Mouse (Mus musculus): ENCODE measurements around the gene Il12a. TPM values are rescaled to one million over a fixed set of nuclear protein-coding genes. Genes with fewer than 3 reads are reported as not detected.

Il12a gene
- total RNA-seq (2021): under 1 TPM; 0.27 to 0.60 TPM
- long read RNA-seq, experiment 1: 0 reads
- long read RNA-seq, experiment 2, partial matches to known transcripts: 0 of 2 reads
- long read RNA-seq, experiment 2, other reads (novel, unspliced or antisense): 2 of 2 reads

- intact Hi-C loops (cut with DNase I): no loop called here
- DNase-seq: no peak
Measured at GRCm38 (mm10) chr3:68690344-68690743, at the start of gene Il12a. Il12a (plus strand) TSS chr3:68690644.

DNA sequence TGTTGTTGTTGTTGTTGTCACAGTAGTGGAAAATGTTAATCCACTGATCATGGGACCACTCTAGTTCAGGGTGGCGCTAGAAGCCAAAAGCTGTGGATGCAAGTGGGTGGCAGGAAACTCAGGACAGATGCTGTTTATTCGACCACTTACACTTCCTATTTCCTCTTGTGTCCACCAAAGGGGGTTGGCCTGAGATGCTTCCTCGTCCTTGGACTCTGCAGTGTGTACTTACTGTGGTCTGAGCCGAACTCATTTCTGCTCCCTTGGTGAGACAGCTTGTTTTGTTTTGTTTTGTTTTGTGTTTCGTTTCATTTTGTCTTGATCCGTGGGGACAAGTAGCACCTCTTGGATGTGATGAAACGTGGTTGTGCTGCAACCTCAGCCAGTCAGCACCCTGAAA is 47.5 kb upstream of the Il12a start:
- intact Hi-C loops (cut with DNase I): no loop called here

DNA sequence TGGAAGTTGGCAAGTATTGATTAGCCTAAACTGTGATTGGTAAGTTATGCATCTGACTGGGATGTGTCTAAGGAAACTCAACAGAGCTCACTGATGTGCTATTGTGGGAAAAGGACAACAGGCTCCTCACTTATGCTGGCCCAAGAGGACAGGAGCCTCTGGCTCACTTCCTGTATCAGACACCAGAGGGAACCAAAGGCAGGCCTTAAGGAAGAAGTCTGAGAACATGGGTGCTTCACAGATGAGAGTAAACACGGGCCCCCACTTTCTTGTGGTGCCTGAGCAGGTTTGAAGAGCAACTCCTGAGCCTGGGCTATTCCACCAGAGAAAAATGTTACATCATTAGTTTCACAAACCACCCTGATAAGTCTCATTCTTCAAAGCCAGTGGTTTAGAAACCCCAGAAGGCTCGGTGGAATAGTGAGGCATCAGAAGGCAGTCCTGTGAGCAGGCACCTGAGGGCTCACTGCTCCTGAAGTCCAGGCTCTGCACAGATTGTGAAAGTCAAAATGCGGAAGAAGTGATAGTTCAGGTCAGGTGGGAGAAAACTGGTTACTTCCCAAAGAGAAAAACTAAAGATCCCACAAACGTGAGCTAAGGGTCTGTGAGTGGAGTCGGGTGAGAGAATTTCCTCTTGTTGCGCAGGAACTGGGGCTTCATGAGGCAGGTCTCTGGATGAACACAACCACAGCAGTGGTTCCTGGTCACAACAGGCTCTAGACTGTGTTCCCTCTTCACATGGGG is 43.9 kb upstream of the Il12a start:
- intact Hi-C loops (cut with DNase I): no loop called here
- peak in 1 of 2 experiments; percentile 35 for DNase-seq

More for the DNA sequence above, 47.5 kb upstream of the Il12a start:
- DNase-seq: no peak

- intact Hi-C loops (cut with DNase I): no loop called here
- DNase-seq: no peak
Measured at GRCm38 (mm10) chr3:68647282-68647681, 43.2 kb upstream of the Il12a start.

DNA sequence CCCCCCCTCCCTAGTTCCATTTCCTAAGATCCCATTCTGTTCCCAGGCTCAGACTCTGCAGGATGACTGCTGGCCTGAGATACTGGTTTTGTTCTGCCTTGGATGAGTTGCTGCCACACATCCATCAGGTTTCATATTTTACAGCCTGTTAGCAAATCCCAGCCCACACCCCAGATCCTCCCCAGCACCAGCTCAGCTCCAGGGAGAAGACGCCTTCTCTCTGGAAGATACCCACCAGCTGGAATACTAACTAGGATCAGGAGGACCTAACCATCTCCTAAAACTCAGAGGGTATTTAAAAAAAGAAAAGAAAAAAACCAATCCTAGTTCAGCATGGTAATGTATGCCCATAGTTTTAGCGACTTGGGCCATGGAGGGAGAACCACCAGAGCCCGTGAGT is 40.2 kb upstream of the Il12a start:
- intact Hi-C loops (cut with DNase I): no loop called here
- DNase-seq: no peak

DNA sequence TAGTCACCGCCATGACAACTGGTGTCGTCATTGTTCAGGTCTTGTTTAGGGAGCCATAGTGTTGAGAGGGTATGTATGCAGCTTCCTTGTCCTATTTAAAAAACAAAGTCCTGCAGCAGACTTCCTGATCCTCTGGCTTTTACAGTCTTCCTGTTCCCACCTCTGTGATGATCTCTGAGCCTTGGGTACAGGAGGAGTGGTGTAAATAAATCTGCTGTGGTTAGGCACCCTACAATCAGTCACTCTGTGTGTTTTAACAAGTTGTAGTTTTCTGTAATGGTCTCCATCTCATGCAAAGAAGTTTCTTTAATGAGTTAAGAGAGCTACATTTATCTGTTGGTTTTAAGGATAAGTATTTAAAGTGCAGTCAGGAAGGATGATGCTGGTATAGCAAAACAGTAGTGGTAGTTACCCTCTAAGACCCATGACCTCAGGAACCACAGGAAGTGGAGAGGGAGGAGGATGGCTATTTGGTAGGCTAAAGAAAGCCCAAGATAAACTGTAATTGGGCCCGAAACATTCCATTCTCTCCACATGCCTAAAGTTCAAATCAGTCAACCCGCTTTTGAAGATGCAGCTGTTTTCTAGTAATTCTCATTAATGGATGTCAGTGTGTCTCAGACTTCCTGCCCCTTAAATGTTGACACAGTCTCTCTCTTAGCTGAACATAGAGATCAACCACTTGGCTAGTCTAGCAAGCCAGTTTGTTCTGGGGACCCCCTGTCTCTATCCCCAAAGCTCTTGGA is 33.7 kb upstream of the Il12a start:
- intact Hi-C loops (cut with DNase I): no loop called here

GRCm38 (mm10) chr3:68657589-68658245 is 32.7 kb upstream of the Il12a start:
- intact Hi-C loops (cut with DNase I): no loop called here

More for the DNA sequence above, 33.7 kb upstream of the Il12a start:
- no peak for DNase-seq

GRCm38 (mm10) chr3:68659996-68660395 is 30.4 kb upstream of the Il12a start:
- intact Hi-C loops (cut with DNase I): no loop called here
- DNase-seq: no peak

More at GRCm38 (mm10) chr3:68657589-68658245, 32.7 kb upstream of the Il12a start:
- DNase-seq: no peak

- intact Hi-C loops (cut with DNase I): no loop called here
- no peak for DNase-seq
Measured at GRCm38 (mm10) chr3:68660538-68660937, 29.9 kb upstream of the Il12a start.

GRCm38 (mm10) chr3:68662386-68662785 is 28.1 kb upstream of the Il12a start:
- intact Hi-C loops (cut with DNase I): no loop called here

GRCm38 (mm10) chr3:68664337-68664736 is 26.1 kb upstream of the Il12a start:
- DNase-seq: no peak
- intact Hi-C loops (cut with DNase I): no loop called here

More at GRCm38 (mm10) chr3:68662386-68662785, 28.1 kb upstream of the Il12a start:
- DNase-seq: no peak

DNA sequence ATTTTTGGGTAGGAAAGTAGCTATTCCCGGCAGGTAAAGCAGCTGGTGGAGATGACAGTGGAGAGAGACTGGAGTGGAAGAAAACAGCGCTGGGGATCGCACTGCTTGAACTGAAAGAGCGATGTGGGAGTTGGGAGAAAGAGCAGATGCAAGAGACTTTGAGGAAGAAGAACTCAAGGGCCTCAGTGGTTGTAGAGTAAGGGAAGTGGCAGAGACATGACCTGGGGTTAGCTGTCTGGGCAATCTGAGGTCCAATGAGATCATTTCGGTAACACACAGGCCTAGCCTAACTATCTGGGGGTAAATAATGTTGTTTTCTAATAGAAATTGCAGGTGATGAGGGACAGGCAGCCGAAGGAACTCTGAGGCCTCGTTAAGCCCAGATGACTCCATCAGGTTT is 24.1 kb upstream of the Il12a start:
- intact Hi-C loops (cut with DNase I): no loop called here
- DNase-seq: no peak

DNA sequence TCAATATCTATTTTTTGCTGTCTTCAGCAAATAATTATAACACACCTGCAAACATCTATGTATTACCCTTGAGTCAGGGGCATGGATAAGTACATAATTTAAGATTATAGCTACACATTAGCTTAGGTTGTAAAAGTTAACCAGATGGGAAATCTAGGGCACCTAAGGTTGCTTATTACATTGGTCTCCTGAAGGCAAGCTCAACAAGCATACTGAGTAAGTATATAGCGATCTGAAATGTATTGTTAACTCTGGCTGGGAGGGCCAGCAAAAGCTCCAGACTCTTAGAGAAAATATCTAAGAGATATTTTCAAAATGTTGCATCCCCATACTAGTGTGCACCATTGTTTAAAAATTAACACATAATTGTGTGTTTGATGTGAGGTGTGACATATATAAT is 22.6 kb upstream of the Il12a start:
- intact Hi-C loops (cut with DNase I): no loop called here
- no peak for DNase-seq

GRCm38 (mm10) chr3:68669418-68669974 is 20.9 kb upstream of the Il12a start:
- intact Hi-C loops (cut with DNase I): no loop called here
- no peak for DNase-seq

- no peak for DNase-seq
- intact Hi-C loops (cut with DNase I): no loop called here
Measured at GRCm38 (mm10) chr3:68674721-68675120, 15.7 kb upstream of the Il12a start.

GRCm38 (mm10) chr3:68675216-68675835 is 15.1 kb upstream of the Il12a start:
- intact Hi-C loops (cut with DNase I): no loop called here

GRCm38 (mm10) chr3:68675980-68676678 is 14.3 kb upstream of the Il12a start:
- no peak for DNase-seq
- intact Hi-C loops (cut with DNase I): no loop called here

More at GRCm38 (mm10) chr3:68675216-68675835, 15.1 kb upstream of the Il12a start:
- DNase-seq: no peak

DNA sequence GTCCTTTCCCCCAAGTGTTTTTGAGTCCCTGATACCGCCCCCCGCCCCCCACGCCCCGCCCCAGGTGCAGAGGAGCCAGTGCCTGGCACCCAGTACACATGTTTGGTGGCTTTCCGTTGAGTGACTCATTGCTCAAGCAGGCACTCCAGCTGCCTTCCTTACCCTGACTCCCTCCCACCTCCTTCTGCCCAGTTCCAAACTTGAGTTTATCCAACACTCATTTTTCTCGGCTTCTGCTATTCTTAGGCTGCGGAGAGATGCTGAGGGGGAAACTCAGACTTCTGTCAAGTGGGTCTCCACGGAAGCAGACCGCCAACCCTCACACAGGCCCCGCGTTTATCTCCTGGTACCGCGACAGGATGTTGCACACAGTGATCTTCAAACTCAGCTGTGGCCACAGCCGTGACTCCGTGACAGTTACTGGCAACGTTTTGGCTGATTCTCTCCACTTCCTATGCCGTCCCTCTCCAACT is 13.6 kb upstream of the Il12a start:
- intact Hi-C loops (cut with DNase I): no loop called here
- DNase-seq: peak; percentile 24 to 49

GRCm38 (mm10) chr3:68678805-68679585 is 11.4 kb upstream of the Il12a start:
- intact Hi-C loops (cut with DNase I): no loop called here
- DNase-seq: no peak

Measured in heart, postnatal 14 days (tissue).